Mouse (Mus musculus): ENCODE measurements at regions not wholly inside any gene's neighbourhood (a gene's known extent, or its start where the extent isn't known, plus 50 kb on each side); places are given as distances from the start of the nearest gene placed in this dataset.

GRCm38 (mm10) chr10:99906778-99907435 lies 108.5 kb upstream of the Kitl start:
- intact Hi-C loops (cut with DNase I), result no loop called here
- DNase-seq (ENCODE audit: extremely low spot score in 1 of 2, low spot score in 2 of 2), result no peak

GRCm38 (mm10) chr10:99902280-99903231 lies 112.9 kb upstream of the Kitl start:
- intact Hi-C loops (cut with DNase I), result no loop called here
- no peak for DNase-seq (ENCODE audit: extremely low spot score in 1 of 2, low spot score in 2 of 2)

GRCm38 (mm10) chr10:99900955-99901835 lies 114.2 kb upstream of the Kitl start:
- intact Hi-C loops (cut with DNase I), result no loop called here

DNA sequence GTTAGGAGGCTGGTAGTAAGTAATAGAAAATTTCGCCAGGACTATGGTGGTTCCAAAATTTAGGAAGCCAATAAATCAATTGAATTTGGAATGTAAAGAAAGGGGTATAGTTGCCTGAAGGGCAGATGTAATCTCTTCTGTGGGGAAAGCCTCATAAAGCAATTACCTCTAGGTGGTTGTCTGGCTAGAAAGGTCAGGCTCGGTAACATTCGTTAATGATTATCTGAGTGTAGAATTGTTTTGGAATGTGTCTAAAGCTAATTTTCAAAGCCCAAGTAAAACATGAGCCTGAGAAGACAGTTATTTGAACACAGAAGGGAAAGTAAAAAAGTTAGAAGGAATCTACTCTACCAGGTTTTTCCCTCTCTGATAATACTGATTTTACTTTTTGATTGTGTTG lies 121.4 kb upstream of the Kitl start:
- DNase-seq (ENCODE audit: extremely low spot score in 1 of 2, low spot score in 2 of 2), result no peak
- intact Hi-C loops (cut with DNase I), result no loop called here

More at GRCm38 (mm10) chr10:99900955-99901835, 114.2 kb upstream of the Kitl start:
- no peak for DNase-seq (ENCODE audit: extremely low spot score in 1 of 2, low spot score in 2 of 2)

GRCm38 (mm10) chr10:99891899-99892298 lies 123.5 kb upstream of the Kitl start:
- intact Hi-C loops (cut with DNase I), result no loop called here
- DNase-seq (ENCODE audit: extremely low spot score in 1 of 2, low spot score in 2 of 2), result no peak

DNA sequence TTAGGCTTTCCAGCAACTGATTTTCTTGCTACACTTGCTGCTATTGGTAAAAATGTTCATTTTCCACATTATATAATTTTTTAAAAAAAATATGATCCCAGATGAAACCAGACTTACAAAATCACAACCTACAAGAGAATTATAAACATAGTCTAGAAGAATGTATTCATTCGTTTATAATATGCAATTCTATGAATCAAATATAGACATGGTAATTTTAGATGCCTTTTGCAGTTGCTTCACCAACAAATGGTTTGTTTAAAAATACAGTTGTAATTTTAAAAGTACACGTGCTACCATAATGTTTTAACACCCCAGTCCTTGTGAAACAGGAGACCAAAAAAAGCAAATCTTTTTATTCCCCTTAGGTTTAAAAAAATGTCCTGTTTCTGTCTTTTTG lies 122.4 kb upstream of the Csl start:
- DNase-seq (ENCODE audit: extremely low spot score in 1 of 2, low spot score in 2 of 2), result no peak
- intact Hi-C loops (cut with DNase I), result no loop called here

- DNase-seq (ENCODE audit: extremely low spot score in 1 of 2, low spot score in 2 of 2), result no peak
- intact Hi-C loops (cut with DNase I), result no loop called here
Measured at GRCm38 (mm10) chr10:99879362-99879761, 119.9 kb upstream of the Csl start.

GRCm38 (mm10) chr10:99864711-99865110 lies 105.3 kb upstream of the Csl start:
- intact Hi-C loops (cut with DNase I), result no loop called here
- no peak for DNase-seq (ENCODE audit: extremely low spot score in 1 of 2, low spot score in 2 of 2)

- no peak for DNase-seq (ENCODE audit: extremely low spot score in 1 of 2, low spot score in 2 of 2)
- intact Hi-C loops (cut with DNase I), result no loop called here
Measured at GRCm38 (mm10) chr10:99860322-99861089, 101.0 kb upstream of the Csl start.

- intact Hi-C loops (cut with DNase I), result no loop called here
- no peak for DNase-seq (ENCODE audit: extremely low spot score in 1 of 2, low spot score in 2 of 2)
Measured at GRCm38 (mm10) chr10:99844110-99844509, 84.7 kb upstream of the Csl start.

- peak in 1 of 2 experiments; percentile 36 for DNase-seq (ENCODE audit: extremely low spot score in 1 of 2, low spot score in 2 of 2)
- intact Hi-C loops (cut with DNase I), result no loop called here
Measured at GRCm38 (mm10) chr10:99841167-99841843, 81.8 kb upstream of the Csl start.

- no peak for DNase-seq (ENCODE audit: extremely low spot score in 1 of 2, low spot score in 2 of 2)
- intact Hi-C loops (cut with DNase I), result no loop called here
Measured at GRCm38 (mm10) chr10:99840179-99840876, 80.9 kb upstream of the Csl start.

- intact Hi-C loops (cut with DNase I), result loop anchor here (10.0 kb wide), 1 partner anchor 178 kb away; the partner anchor contains the start of gene Kitl
- DNase-seq (ENCODE audit: extremely low spot score in 1 of 2, low spot score in 2 of 2), result no peak
Measured at GRCm38 (mm10) chr10:99836835-99837412, 77.5 kb upstream of the Csl start.

- peak in 1 of 2 experiments; percentile 20 for DNase-seq (ENCODE audit: extremely low spot score in 1 of 2, low spot score in 2 of 2)
- intact Hi-C loops (cut with DNase I), result loop anchor here (10.0 kb wide), 1 partner anchor 180 kb away; the partner anchor contains the start of gene Kitl
Measured at GRCm38 (mm10) chr10:99834905-99835633, 75.6 kb upstream of the Csl start.

GRCm38 (mm10) chr10:99829974-99830373 lies 70.5 kb upstream of the Csl start:
- DNase-seq (ENCODE audit: extremely low spot score in 1 of 2, low spot score in 2 of 2), result no peak
- intact Hi-C loops (cut with DNase I), result loop anchor here (10.0 kb wide), 1 partner anchor 185 kb away; the partner anchor contains the start of gene Kitl

- intact Hi-C loops (cut with DNase I), result no loop called here
- DNase-seq (ENCODE audit: extremely low spot score in 1 of 2, low spot score in 2 of 2), result no peak
Measured at GRCm38 (mm10) chr10:99827476-99827875, 68.0 kb upstream of the Csl start.

Measured in left cerebral cortex, postnatal 10 days (tissue).